Mouse (Mus musculus): ENCODE results near the gene Acot2. TPM values are rescaled to one million over a fixed set of nuclear protein-coding genes. Genes with fewer than 3 reads are reported as not detected.
"Not testable (repeated sequence)": the region's sequence is repeated elsewhere in the genome, so short reads cannot be mapped to it uniquely, and the experiment has no call there.

Acot2 gene
- polyA plus RNA-seq, 1 experiment from 2014 or later: 19.1 TPM

- H3K27ac ChIP-seq (replicated peaks); H3K4me1 ChIP-seq; H3K27me3 ChIP-seq (replicated peaks; ENCODE audit: low read depth, poor library complexity, severe bottlenecking); H3K4me3 ChIP-seq; H3K9me3 ChIP-seq; DNase-seq (ENCODE audit: low spot score); H3K36me3 ChIP-seq (replicated peaks): not testable (repeated sequence)
- 43% methylated on average over 3 of the region's 3 CpGs for WGBS
Measured at GRCm38 (mm10) chr12:84028328-84028727, 40.7 kb downstream of the Acot2 start.

GRCm38 (mm10) chr12:84029043-84029442 is 41.4 kb downstream of the Acot2 start:
- not testable (repeated sequence) for H3K27me3 ChIP-seq (replicated peaks; ENCODE audit: low read depth, poor library complexity, severe bottlenecking); H3K9me3 ChIP-seq; H3K36me3 ChIP-seq (replicated peaks); H3K4me3 ChIP-seq; DNase-seq (ENCODE audit: low spot score); H3K4me1 ChIP-seq; H3K27ac ChIP-seq (replicated peaks)
- 80% methylated on average over 1 of the region's 1 CpGs for WGBS

GRCm38 (mm10) chr12:84030659-84031332 is 43.1 kb downstream of the Acot2 start:
- Histone ChIP-seq H3K36me3 (replicated peaks) (no peaks in the 10 kb centered on the region), H3K27ac (replicated peaks) (no peak overlapping the region), H3K27me3 (replicated peaks; ENCODE audit: low read depth, poor library complexity, severe bottlenecking) (no peaks in the 10 kb centered on the region), H3K9me3 (no peaks in the 10 kb centered on the region), H3K4me1 (no peaks in the 10 kb centered on the region), H3K4me3 (no peak overlapping the region)
- WGBS: 79% methylated on average over 4 of the region's 4 CpGs
- DNase-seq (ENCODE audit: low spot score): peak; percentile 63

- no peaks in the 10 kb centered on the region; the same call in 1 of the 2 replicates for H3K4me1 ChIP-seq
- 92% methylated on average over 4 of the region's 4 CpGs for WGBS
- H3K27me3 ChIP-seq (replicated peaks; ENCODE audit: low read depth, poor library complexity, severe bottlenecking): peaks cover 10% of the 10 kb centered on the region
- DNase-seq (ENCODE audit: low spot score): no peak
- no peak overlapping the region for H3K27ac ChIP-seq (replicated peaks)
- no peaks in the 10 kb centered on the region for H3K36me3 ChIP-seq (replicated peaks)
- H3K9me3 ChIP-seq: no peaks in the 10 kb centered on the region
- H3K4me3 ChIP-seq: no peak overlapping the region
Measured at GRCm38 (mm10) chr12:84032854-84033253, 45.2 kb downstream of the Acot2 start.

- H3K27me3 ChIP-seq (replicated peaks; ENCODE audit: low read depth, poor library complexity, severe bottlenecking); H3K36me3 ChIP-seq (replicated peaks); H3K4me3 ChIP-seq; H3K9me3 ChIP-seq; DNase-seq (ENCODE audit: low spot score); H3K27ac ChIP-seq (replicated peaks); H3K4me1 ChIP-seq: not testable (repeated sequence)
- 86% methylated on average over 2 of the region's 2 CpGs for WGBS
Measured at GRCm38 (mm10) chr12:84033302-84033701, 45.6 kb downstream of the Acot2 start.

GRCm38 (mm10) chr12:84034108-84034507 is 46.4 kb downstream of the Acot2 start:
- no peak for DNase-seq (ENCODE audit: low spot score)
- WGBS: 80% methylated on average over 4 of the region's 4 CpGs

GRCm38 (mm10) chr12:84038241-84038640 is 50.6 kb downstream of the Acot2 start, which contains the start of gene Acot4:
TSS of gene Acot4 (plus strand) at chr12:84038379.
- Histone ChIP-seq H3K27ac (replicated peaks) (peak within 1 kb of the TSS; percentile 70), H3K9me3 (peaks cover 13% of the 10 kb centered on the region; the same call in 1 of the 2 replicates), H3K4me3 (peak within 1 kb of the TSS; percentile 59)
- H3K36me3 ChIP-seq (replicated peaks); H3K27me3 ChIP-seq (replicated peaks; ENCODE audit: low read depth, poor library complexity, severe bottlenecking); H3K4me1 ChIP-seq: not testable (repeated sequence)
- WGBS: 10% methylated on average over 32 of the region's 32 CpGs
- peak; percentile 40 for DNase-seq (ENCODE audit: low spot score)

More at GRCm38 (mm10) chr12:84034108-84034507, 46.4 kb downstream of the Acot2 start:
- H3K4me1 ChIP-seq: peaks cover 3% of the 10 kb centered on the region; the same call in 1 of the 2 replicates
- no peak overlapping the region for H3K4me3 ChIP-seq
- no peaks in the 10 kb centered on the region for H3K9me3 ChIP-seq
- H3K36me3 ChIP-seq (replicated peaks): no peaks in the 10 kb centered on the region
- peaks cover 10% of the 10 kb centered on the region for H3K27me3 ChIP-seq (replicated peaks; ENCODE audit: low read depth, poor library complexity, severe bottlenecking)
- H3K27ac ChIP-seq (replicated peaks): no peak overlapping the region

GRCm38 (mm10) chr12:84038691-84039111 is 51.0 kb downstream of the Acot2 start, which contains the start of gene Gm49366:
TSS of gene Gm49366 (plus strand) at chr12:84038935.
- H3K4me3 ChIP-seq: peak within 1 kb of the TSS; percentile 59
- not testable (repeated sequence) for H3K36me3 ChIP-seq (replicated peaks); H3K27me3 ChIP-seq (replicated peaks; ENCODE audit: low read depth, poor library complexity, severe bottlenecking); H3K4me1 ChIP-seq
- WGBS: 3% methylated on average over 39 of the region's 39 CpGs
- peak within 1 kb of the TSS; percentile 70 for H3K27ac ChIP-seq (replicated peaks)
- peaks cover 13% of the 10 kb centered on the region; the same call in 1 of the 2 replicates for H3K9me3 ChIP-seq
- DNase-seq (ENCODE audit: low spot score): peak; percentile 54

- no peak for DNase-seq (ENCODE audit: low spot score)
- Histone ChIP-seq H3K27ac (replicated peaks) (no peak overlapping the region), H3K4me3 (no peak overlapping the region), H3K27me3 (replicated peaks; ENCODE audit: low read depth, poor library complexity, severe bottlenecking) (peaks cover 6% of the 10 kb centered on the region), H3K36me3 (replicated peaks) (peaks cover 5% of the 10 kb centered on the region; the same call in 1 of the 2 replicates), H3K4me1 (peaks cover 3% of the 10 kb centered on the region; the same call in 1 of the 2 replicates), H3K9me3 (peaks cover 13% of the 10 kb centered on the region; the same call in 1 of the 2 replicates)
- 90% methylated on average over 5 of the region's 5 CpGs for WGBS
Measured at GRCm38 (mm10) chr12:84042248-84042647, 54.6 kb downstream of the Acot2 start.

Other genes with a start within 250 kb of the Acot2 start
- 0.10 and 0.29 TPM in 2 replicates for gene Papln, start 224.2 kb upstream of the Acot2 start, polyA plus RNA-seq (2016; fragmentation: Nextera tagmentation; extraction: Ambion mirVana)
- gene Numb, start 65.9 kb upstream of the Acot2 start, polyA plus RNA-seq (2016; fragmentation: Nextera tagmentation; extraction: Ambion mirVana): 39.3 and 41.9 TPM in 2 replicates
- gene Riox1, start 37.3 kb upstream of the Acot2 start, polyA plus RNA-seq (2016; fragmentation: Nextera tagmentation; extraction: Ambion mirVana): 15.9 and 16.8 TPM in 2 replicates
- not detected in 2 replicates for gene Heatr4, start 3.0 kb upstream of the Acot2 start, polyA plus RNA-seq (2016; fragmentation: Nextera tagmentation; extraction: Ambion mirVana)
- gene Acot1, start 21.6 kb downstream of the Acot2 start, polyA plus RNA-seq (2016; fragmentation: Nextera tagmentation; extraction: Ambion mirVana): 21.5 and 29.6 TPM in 2 replicates
- gene Acot4, start 50.5 kb downstream of the Acot2 start, polyA plus RNA-seq (2016; fragmentation: Nextera tagmentation; extraction: Ambion mirVana): 0.16 and 0.39 TPM in 2 replicates
- not detected in 2 replicates for gene Gm49366, start 51.1 kb downstream of the Acot2 start, polyA plus RNA-seq (2016; fragmentation: Nextera tagmentation; extraction: Ambion mirVana)
- 0.23 and 0.25 TPM in 2 replicates for gene Acot3, start 64.3 kb downstream of the Acot2 start, polyA plus RNA-seq (2016; fragmentation: Nextera tagmentation; extraction: Ambion mirVana)
- not detected in 2 replicates for gene Acot5, start 81.5 kb downstream of the Acot2 start, polyA plus RNA-seq (2016; fragmentation: Nextera tagmentation; extraction: Ambion mirVana)
- gene Acot6, start 112.8 kb downstream of the Acot2 start, polyA plus RNA-seq (2016; fragmentation: Nextera tagmentation; extraction: Ambion mirVana): 0.80 and 0.81 TPM in 2 replicates
- 4.1 and 6.7 TPM in 2 replicates for gene Dnal1, start 126.5 kb downstream of the Acot2 start, polyA plus RNA-seq (2016; fragmentation: Nextera tagmentation; extraction: Ambion mirVana)
- gene Pnma1, start 160.6 kb downstream of the Acot2 start, polyA plus RNA-seq (2016; fragmentation: Nextera tagmentation; extraction: Ambion mirVana): 1.3 and 1.6 TPM in 2 replicates
- gene Elmsan1, start 231.0 kb downstream of the Acot2 start, polyA plus RNA-seq (2016; fragmentation: Nextera tagmentation; extraction: Ambion mirVana): 7.3 and 8.2 TPM in 2 replicates

Data from embryonic facial prominence, embryonic 10.5 days (tissue).